Mouse (Mus musculus) erythroblast, embryonic 14.5 days (primary cell): ENCODE measurements around the gene Flna.

ENCODE experiments used
- GATA1 ChIP-seq: IDR thresholded peaks from 2 replicates; pipeline ENCODE4 v1.6.1; 2012; ENCODE audit warnings: low read length, inconsistent platforms, mixed read lengths
- TAL1 ChIP-seq: IDR thresholded peaks from 3 replicates; pipeline ENCODE4 v1.6.1; 2012; ENCODE audit warnings: low read length, inconsistent platforms, mixed read lengths

DNA sequence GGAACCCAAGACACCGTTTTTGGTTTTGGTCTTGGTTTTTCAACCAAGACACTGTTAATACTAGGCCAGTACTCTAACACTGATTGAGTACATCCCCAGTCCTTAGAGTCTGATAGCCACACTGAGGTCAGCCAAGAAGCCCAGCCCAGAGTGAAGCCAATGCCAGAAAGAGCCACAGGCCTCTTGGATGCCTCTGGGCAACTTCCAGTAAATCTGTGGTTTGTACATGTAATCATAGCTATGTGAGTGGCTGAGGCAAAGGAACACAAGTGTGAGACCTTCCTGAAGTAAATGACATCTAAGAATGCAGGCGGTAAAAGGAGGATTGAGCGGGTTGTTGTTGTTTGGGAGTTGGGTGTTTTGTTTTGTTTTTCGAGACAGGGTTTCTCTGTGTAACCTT is 31.1 kb downstream of the Flna start:
- TF ChIP-seq TAL1, result no peak
- no peak for TF ChIP-seq GATA1
